Mouse (Mus musculus) leukemia stem cell, adult 10-12 weeks (primary cell): ENCODE data around the gene Eps8l1. TPM values are rescaled to one million over a fixed set of nuclear protein-coding genes. Genes with fewer than 3 reads are reported as not detected.

ENCODE experiments used
- polyA plus RNA-seq: library from polyadenylated mRNA; stranded (reverse); fragments of >175 nt; gene quantifications from 2 replicates; pipeline ENCODE4 v1.2.3, GENCODE M21; 2012; ENCODE audit warnings: low replicate concordance

The Eps8l1 gene
- 0.37 TPM in 1 of 2 replicates, not detected in the other for polyA plus RNA-seq

DNA sequence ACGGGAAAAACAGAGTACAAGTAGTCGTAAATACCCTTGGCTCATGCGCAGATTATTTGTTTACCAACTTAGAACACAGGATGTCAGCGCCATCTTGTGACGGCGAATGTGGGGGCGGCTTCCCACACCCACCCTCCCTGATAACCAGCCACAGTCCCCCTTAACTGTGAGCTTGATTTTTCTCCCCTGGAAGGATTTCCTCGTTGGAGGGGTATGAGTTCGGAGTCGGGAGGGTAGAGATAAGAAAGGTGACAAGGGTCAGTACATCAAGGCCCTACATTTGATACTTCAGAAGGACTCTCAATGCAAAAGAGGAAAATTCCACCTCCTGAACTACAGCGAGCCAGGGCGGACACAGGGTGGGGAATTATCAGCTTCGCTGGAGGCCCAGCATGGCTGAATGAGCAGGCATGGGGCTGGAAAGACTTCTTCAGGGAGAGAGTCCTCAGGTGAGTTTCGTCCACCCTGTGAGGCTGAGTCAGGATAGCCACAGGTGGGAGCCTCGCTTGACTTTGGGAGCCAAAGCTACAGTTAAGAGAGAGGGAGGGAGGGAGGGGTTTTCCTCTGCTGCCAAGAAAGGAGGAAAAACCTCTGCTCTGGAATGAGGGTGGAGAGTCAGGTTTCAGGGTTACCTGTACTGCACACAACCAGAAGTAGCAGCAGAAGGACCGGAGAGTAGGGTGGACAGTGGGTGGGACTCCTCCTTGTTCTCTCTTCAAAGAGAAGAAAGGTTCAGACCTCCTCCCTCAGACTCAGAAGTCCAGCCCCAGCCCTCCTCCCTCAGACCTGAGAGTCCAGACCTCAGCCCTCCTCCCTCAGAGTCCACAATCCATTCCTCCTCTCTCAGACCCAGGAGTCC is at the start of gene Eps8l1:
Gene Eps8l1 (plus strand): TSS at position 99 of the 859 bp plus-strand sequence.

GRCm38 (mm10) chr7:4445216-4445791 is 15.2 kb upstream of the Eps8l1 start, which contains the start of gene Rdh13:
Gene Rdh13, minus strand, starts transcription at chr7:4445649.

DNA sequence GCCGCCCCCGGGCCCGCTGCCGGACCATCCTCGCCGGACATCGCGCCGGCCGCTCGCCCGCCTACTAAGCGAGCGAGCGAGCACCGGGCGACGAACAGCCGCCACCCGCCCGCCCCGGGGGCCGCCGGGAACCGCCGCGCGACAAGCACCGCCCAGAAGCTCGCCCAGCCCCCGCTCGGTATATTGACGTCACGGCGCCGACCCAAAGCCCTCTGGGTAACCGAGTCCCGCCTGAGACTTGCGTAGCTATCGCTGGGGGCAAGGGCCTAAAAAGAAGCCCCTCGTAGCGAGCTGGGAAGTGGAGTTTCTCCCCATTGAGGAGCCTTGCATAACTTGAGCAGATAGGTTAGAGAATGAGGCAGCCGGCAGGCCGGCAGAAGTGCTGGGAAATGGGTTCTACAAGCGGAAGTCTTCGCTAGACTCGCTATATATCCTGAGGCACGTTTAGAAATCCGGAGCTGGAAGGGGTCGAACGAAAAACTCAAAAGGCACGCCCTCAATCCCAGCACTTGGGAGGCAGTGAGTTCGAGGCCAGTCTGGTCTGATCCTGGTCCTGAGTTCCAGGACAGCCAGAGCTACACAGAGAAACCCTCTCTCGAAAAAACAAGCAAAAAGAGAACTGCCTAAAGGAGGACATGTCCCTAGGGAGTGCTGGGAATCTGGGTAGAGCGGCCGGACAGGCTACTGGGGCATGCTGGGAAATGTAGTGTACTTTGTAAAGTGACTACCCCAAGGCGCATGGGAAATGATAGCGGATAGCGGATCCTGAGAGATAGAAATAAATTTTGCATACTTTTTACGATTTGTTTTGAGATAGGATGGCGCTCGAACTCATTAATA is 41.3 kb downstream of the Eps8l1 start, which contains the start of gene Ppp1r12c:
Gene Ppp1r12c (minus strand): TSS at position 123 of the 840 bp plus-strand sequence.

DNA sequence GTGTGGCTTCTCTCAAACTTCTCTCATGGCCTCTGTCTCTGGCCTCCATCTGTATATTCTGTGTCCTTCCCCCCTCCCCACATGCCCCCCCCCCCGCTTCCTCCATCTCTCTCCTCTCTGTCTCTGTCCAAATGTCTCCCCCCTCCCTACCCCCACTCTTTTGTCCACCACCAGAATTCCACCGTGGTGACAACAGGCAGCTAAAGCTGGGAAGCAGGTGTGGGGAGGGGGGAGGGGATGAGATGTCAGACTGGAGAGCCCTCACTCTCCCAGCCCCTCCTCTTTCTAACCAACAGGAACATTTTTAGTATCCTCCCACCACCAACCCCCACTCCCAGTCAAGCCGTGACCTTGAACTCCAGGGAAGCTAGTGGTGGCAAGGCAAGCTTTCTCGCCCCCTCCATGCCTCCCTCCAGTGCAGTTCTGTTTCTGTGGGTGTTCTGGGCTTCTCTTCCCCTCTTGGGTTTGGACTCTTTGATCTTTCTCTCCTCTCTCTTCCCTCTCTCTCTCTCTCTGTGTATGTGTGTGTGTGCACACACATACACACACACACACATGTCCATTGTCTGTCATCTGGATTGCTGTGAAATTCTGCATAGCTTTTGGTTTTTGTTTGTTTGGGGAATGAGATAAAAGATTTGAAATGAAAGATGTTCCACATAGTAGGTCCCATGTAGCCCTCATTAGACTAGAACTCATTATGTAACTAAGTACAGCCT is 56.0 kb downstream of the Eps8l1 start, which contains the start of gene Tnnt1:
Gene Tnnt1 (minus strand): TSS at position 51 of the 719 bp plus-strand sequence.

GRCm38 (mm10) chr7:4524212-4524922 is 63.9 kb downstream of the Eps8l1 start, which contains the start of gene Tnni3:
Gene Tnni3, minus strand, starts transcription at chr7:4524229.

Other genes with a start within 250 kb of the Eps8l1 start
- gene Lilra5, start 222.9 kb upstream of the Eps8l1 start, polyA plus RNA-seq, result 0.14 and 0.34 TPM in 2 replicates
- gene Ncr1, start 123.0 kb upstream of the Eps8l1 start, polyA plus RNA-seq, result 0.11 and 0.50 TPM in 2 replicates
- gene Gp6, start 62.9 kb upstream of the Eps8l1 start, polyA plus RNA-seq, result not detected in 2 replicates
- 1.4 and 9.1 TPM in 2 replicates for gene Rdh13, start 15.0 kb upstream of the Eps8l1 start, polyA plus RNA-seq
- 226 and 282 TPM in 2 replicates for gene Ppp1r12c, start 41.0 kb downstream of the Eps8l1 start, polyA plus RNA-seq
- 0.57 TPM in 1 of 2 replicates, not detected in the other for gene Tnnt1, start 55.7 kb downstream of the Eps8l1 start, polyA plus RNA-seq
- 1.0 and 1.6 TPM in 2 replicates for gene Tnni3, start 63.6 kb downstream of the Eps8l1 start, polyA plus RNA-seq
- 2.2 and 2.7 TPM in 2 replicates for gene Dnaaf3, start 71.8 kb downstream of the Eps8l1 start, polyA plus RNA-seq
- gene Syt5, start 86.9 kb downstream of the Eps8l1 start, polyA plus RNA-seq, result 0.13 and 0.16 TPM in 2 replicates
- not detected in 2 replicates for gene Ptprh, start 143.4 kb downstream of the Eps8l1 start, polyA plus RNA-seq
- gene Tmem86b, start 170.7 kb downstream of the Eps8l1 start, polyA plus RNA-seq, result 5.7 and 12.8 TPM in 2 replicates
- gene Ppp6r1, start 198.3 kb downstream of the Eps8l1 start, polyA plus RNA-seq, result 230 and 262 TPM in 2 replicates
- gene Hspbp1, start 224.4 kb downstream of the Eps8l1 start, polyA plus RNA-seq, result 171 and 194 TPM in 2 replicates
- gene Brsk1, start 229.9 kb downstream of the Eps8l1 start, polyA plus RNA-seq, result 0.20 TPM in 2 replicates